Mouse (Mus musculus): ENCODE data around the gene Unc119b. TPM values are rescaled to one million over a fixed set of nuclear protein-coding genes. Genes with fewer than 3 reads are reported as not detected.
"Not testable (repeated sequence)": the region's sequence is repeated elsewhere in the genome, so short reads cannot be mapped to it uniquely, and the experiment has no call there.

Unc119b gene
- 10 to 100 TPM; 18.3 to 19.0 TPM for polyA plus RNA-seq (2017; shearing (Covaris generic))

- peak; percentile 67 for ATAC-seq
Measured at GRCm38 (mm10) chr5:115134234-115135165, at the start of gene Unc119b. TSS of gene Unc119b (minus strand) at chr5:115134975.

DNA sequence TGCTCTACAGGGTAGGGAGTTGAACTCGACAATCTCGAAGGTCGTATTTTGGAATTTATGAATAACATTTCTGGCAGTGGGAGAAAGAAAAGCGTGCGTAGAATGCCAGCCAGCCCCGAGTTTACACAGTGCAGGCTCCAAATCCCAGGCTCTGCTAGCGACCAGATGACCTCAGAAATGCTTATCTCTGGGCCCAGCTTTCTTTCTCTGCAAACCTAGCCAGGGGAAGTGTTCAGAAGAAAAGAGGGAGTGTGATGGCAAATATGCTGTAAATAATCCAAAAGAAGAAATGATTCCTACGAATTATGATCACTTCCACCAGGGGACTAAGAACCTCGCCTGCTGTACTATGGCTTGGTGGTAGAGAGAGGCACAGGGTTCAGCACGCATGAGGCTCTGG lies 48.7 kb upstream of the Unc119b start:
- no peak for ATAC-seq

GRCm38 (mm10) chr5:115182925-115183324 lies 48.1 kb upstream of the Unc119b start:
- no peak for ATAC-seq

- ATAC-seq, result peak; percentile 32
Measured at GRCm38 (mm10) chr5:115181248-115181940, 46.6 kb upstream of the Unc119b start.

GRCm38 (mm10) chr5:115179596-115179995 lies 44.8 kb upstream of the Unc119b start:
- no peak for ATAC-seq

DNA sequence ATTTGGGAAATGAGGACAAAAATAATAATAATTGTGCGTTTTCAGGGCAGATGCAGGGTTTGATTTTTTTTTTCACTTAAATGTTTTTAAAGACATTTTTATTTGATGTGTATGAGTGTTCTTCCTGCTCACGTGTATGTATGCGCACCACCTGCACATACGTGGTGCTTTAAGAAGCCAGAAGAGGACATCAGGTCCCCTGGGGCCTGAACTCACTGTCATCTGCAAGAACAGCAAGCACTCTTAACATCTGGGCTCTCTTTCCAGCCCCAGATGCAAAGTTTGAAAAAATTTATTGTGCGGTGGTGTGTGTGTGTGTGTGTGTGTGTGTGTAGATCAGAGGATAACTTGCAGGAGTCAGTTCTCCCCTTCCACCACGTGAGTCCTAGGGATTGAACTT lies 43.1 kb upstream of the Unc119b start:
- ATAC-seq, result no peak

DNA sequence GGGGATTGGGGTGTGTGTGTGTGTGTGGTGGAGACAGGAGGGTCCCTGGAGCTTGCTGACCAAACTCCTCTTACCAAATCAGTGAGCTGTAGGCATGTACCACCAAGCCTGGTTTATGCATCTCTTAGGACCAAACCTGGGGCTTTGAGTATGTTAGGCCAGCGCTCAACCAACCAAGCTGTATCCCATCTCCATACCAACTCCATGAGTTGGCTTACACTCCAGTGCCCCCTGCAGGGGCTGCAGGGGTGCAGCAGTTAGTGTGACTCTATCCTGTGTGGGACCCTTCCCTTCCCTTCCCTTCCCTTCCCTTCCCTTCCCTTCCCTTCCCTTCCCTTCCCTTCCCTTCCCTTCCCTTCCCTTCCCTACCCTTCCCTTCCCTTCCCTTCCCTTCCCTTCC lies 39.8 kb upstream of the Unc119b start:
- no peak for ATAC-seq

- ATAC-seq, result no peak
Measured at GRCm38 (mm10) chr5:115170150-115170549, 35.4 kb upstream of the Unc119b start.

- no peak for ATAC-seq
Measured at GRCm38 (mm10) chr5:115168641-115169415, 34.1 kb upstream of the Unc119b start.

- ATAC-seq, result peak; percentile 98
Measured at GRCm38 (mm10) chr5:115167396-115167795, 32.6 kb upstream of the Unc119b start.

DNA sequence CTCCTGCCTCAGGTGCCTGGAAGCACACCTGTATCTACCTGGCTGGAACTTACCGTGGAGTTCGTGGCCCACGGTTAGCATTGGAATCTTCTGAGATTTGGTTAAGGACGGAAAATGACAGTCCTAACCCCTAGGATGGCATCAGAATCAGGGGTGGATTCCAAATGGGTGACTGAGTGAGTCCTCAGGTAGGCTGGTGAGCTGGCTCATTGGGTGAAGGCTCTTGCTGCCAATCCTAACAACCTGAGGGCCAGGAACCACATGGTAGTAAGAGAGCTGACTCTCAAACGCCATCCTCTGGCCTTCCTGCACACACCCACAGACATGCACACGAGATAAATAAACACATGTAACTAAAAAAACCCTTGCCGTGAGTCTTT lies 32.0 kb upstream of the Unc119b start:
- no peak for ATAC-seq

DNA sequence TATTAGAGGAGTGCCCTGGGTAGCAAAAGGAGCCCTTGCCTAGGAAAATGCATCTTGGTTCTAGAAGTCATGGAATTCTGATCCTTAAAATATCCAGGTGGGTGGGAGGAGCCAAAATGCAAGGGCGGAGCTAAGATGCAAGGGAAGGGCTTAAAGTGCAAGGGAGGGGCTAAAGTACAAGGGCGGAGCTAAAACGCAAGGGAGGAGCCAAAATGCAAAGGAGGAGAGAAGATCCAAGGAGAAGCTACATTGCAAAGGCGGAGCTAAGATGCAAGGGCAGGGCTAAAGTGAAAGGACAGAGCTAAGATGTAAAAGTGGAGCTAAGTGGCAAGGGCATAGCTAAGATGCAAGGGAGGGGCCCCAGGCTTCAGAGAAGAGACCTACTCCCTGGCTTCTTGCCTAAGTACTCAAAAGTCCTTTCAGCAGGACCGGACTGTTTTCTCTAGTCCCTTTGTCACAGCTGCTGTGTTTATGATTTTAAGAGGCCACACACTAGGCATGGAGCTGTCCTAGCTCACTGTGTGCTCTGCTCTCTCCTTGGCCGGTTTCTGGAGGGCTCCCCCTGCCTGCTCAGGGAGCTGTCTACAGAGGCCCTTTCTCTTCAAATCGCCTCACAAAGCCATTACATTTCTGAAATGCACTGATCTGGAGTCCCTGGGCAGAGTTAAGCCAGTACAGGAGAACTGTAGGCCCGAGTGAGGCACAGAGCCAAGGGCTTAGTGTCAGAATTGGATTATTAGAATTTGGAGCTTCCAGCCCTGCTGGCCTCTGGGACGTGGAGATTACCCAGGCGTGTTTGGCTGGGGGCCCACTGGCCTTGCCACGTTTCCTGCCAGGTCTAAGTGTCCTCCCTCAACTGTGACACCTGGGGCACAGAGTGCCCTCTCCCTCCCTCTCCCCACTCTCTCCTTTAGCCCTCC lies 31.4 kb upstream of the Unc119b start:
- ATAC-seq, result no peak

- no peak for ATAC-seq
Measured at GRCm38 (mm10) chr5:115165351-115165750, 30.6 kb upstream of the Unc119b start.

GRCm38 (mm10) chr5:115164446-115164845 lies 29.7 kb upstream of the Unc119b start:
- not testable (repeated sequence) for ATAC-seq

DNA sequence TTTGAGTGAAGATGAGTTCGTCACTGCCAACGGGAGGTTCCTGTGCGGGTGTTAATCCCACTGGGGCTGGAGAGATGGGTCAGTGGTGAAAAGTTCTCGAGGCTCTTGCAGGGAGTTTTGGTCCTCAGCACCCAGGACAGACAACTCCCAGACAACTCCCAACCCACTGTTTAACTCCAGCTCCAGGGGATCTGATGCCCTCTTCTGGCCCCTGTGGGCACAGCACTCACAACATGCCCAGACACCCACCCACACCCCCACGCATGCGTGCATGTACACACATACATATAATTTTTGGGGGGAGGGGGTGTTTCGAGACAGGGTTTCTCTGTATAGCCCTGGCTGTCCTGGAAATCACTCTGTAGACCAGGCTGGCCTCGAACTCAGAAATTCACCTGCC lies 28.8 kb upstream of the Unc119b start:
- no peak for ATAC-seq

- ATAC-seq, result not testable (repeated sequence)
Measured at GRCm38 (mm10) chr5:115161940-115162279, 27.1 kb upstream of the Unc119b start.

DNA sequence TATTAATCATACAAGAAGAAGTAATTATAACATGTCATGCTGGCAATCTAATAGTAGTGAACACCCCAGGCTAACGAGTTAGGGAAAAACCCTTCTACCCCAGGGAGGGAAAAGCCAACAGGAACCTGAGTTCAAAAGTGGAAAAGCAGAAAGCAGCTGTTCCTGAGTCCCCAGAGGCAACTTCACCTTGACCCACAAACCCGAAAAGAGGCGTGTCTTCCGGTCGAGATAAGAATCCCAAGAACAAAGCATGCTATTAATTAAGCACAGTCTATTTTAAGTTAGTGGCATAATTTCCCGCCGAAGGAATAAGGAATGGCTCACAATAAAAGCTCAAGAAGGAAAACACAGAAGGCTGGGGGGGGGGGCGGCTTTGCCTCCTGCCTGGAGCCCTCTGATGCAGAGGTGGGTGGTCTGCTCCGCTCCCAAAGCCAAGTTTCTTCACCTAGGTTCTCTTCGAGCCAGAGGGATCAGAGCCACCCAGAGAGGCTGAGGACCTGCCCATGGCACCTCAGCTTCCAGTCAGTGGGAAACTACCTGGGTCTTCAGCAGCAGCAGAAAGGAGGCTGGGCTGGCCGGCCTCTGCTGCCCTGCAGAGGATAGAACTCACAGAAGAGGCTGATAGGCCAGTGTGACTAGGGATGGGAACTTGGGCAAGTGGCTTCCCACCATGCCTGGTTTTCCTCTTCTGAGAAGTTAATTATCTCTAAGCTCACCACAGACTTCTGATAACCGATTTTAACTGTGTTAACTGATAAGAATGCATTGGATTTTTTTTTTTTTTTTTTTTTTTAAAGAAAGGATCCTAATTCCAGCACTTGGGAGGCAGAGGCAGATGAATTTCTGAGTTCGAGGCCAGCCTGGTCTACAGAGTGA lies 26.5 kb upstream of the Unc119b start:
- ATAC-seq, result no peak

DNA sequence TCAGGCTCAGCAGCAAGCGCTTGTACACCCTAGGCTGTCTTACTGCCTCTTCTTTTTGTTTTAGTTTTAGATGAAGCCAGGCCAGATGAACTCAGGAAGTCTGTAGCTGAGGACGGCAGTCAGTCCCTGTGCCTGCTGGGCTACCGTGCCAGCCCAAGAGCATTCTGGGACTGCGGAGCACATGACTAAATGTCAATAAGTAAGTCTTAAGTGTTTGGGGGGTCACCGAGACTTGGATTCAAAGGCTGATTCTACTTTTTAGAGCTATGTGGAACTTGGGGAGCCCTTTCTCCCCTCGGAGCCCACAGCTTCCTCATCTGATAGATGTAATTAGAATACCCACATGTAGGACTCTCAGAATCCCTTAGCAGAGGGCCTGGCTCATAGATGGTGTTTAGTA lies 25.9 kb upstream of the Unc119b start:
- ATAC-seq, result no peak

- ATAC-seq, result no peak
Measured at GRCm38 (mm10) chr5:115159165-115159564, 24.4 kb upstream of the Unc119b start.

GRCm38 (mm10) chr5:115158040-115158983 lies 23.5 kb upstream of the Unc119b start, which contains the start of gene Mlec:
TSS of gene Mlec (minus strand) at chr5:115158179.
- ATAC-seq, result peak; percentile 90

All from activated CD4-positive, CD25-positive, alpha-beta regulatory T cell, adult 4 months (primary cell).